In genomic region chr3:130901343-130901742, GRCm38 (mm10) we compare ENCODE assay signal across 12 mouse cellular contexts.
DNase-seq lines count a peak whose midpoint lies in the region; ATAC-seq and TF ChIP-seq lines count a peak whose summit lies in the region.
"Had no signal": no experiment of that assay in that cellular context is flagged by ENCODE, and none has a peak within 500 bp of the region (broad histone marks: within the 10 kb centered on the region; RNA-seq: fewer than 3 reads in every experiment).

No protein-coding gene starts in this region.

- H3K4me3 ChIP-seq in heart, embryonic 15.5 days: no peak overlapping the region
- no peak overlapping the region for H3K4me3 ChIP-seq in heart, adult 2 months
- H3K4me3 ChIP-seq in embryonic facial prominence, embryonic 13.5 days: no peak overlapping the region
- H3K4me3 ChIP-seq in thymus, adult 2 months (ENCODE audit: control insufficient read depth, insufficient read depth, low read length): peak overlapping the region; percentile 14; the same call in 1 of the 2 replicates
- no peak overlapping the region for H3K4me3 ChIP-seq in hindbrain, embryonic 14.5 days (replicated peaks; ENCODE audit: low read length)
- H3K4me3 ChIP-seq in kidney, embryonic 14.5 days (ENCODE audit: low read length): no peak overlapping the region
- H3K4me3 ChIP-seq: neural tube, embryonic 12.5 days had no signal

- H3K4me2 ChIP-seq in heart, embryonic 15.5 days: peak overlapping the region; percentile 54; the same call in 1 of the 2 replicates
- peak overlapping the region; percentile 44 for H3K4me2 ChIP-seq in embryonic facial prominence, embryonic 13.5 days
- H3K4me2 ChIP-seq in hindbrain, embryonic 14.5 days (replicated peaks): no peak overlapping the region
- H3K4me2 ChIP-seq in kidney, embryonic 14.5 days (replicated peaks; ENCODE audit: low read depth, low read length): no peak overlapping the region
- H3K4me2 ChIP-seq: midbrain, embryonic 11.5 days; neural tube, embryonic 12.5 days had no signal

- no peak for TF ChIP-seq POLR2A in heart, adult 2 months (IDR thresholded peaks at IDR 0.05; ENCODE audit: insufficient read depth, low read depth, low read length)
- peak; percentile 60; the same call in 1 of the 2 replicates for TF ChIP-seq POLR2A in thymus, adult 2 months (IDR thresholded peaks at IDR 0.05; ENCODE audit: control insufficient read depth, extremely low read depth, insufficient read depth, low read length, poor library complexity)

- H3K27me3 ChIP-seq in heart, embryonic 15.5 days: no peaks in the 10 kb centered on the region; the same call in 1 of the 2 replicates
- H3K27me3 ChIP-seq in heart, adult 2 months (ENCODE audit: control insufficient read depth, insufficient read depth, low read length): no peaks in the 10 kb centered on the region
- H3K27me3 ChIP-seq in embryonic facial prominence, embryonic 13.5 days: no peaks in the 10 kb centered on the region
- no peaks in the 10 kb centered on the region for H3K27me3 ChIP-seq in thymus, adult 2 months (ENCODE audit: control insufficient read depth, insufficient read depth, low read length)
- H3K27me3 ChIP-seq in hindbrain, embryonic 14.5 days (ENCODE audit: control insufficient read depth, insufficient read depth, low read length): no peaks in the 10 kb centered on the region
- no peaks in the 10 kb centered on the region for H3K27me3 ChIP-seq in kidney, embryonic 14.5 days (ENCODE audit: control insufficient read depth, insufficient read depth, low read length)
- H3K27me3 ChIP-seq: neural tube, embryonic 12.5 days had no signal

- TF ChIP-seq EP300 in heart, adult 2 months (IDR thresholded peaks at IDR 0.05; ENCODE audit: insufficient read depth, low read depth, low read length): no peak

- 52% methylated on average over 12 of the region's 12 CpGs for WGBS in heart, embryonic 15.5 days
- WGBS in heart, adult 2 months: 68% methylated on average over 12 of the region's 12 CpGs
- 29% methylated on average over 12 of the region's 12 CpGs for WGBS in embryonic facial prominence, embryonic 13.5 days
- 22% methylated on average over 12 of the region's 12 CpGs for WGBS in thymus, adult 2 months
- WGBS in hindbrain, embryonic 14.5 days: 90% methylated on average over 12 of the region's 12 CpGs
- 84% methylated on average over 12 of the region's 12 CpGs for WGBS in kidney, embryonic 14.5 days

- no peak for TF ChIP-seq CTCF in heart, adult 2 months (IDR thresholded peaks at IDR 0.05)
- TF ChIP-seq CTCF in thymus, adult 2 months (IDR thresholded peaks at IDR 0.05; ENCODE audit: borderline replicate concordance, control insufficient read depth, extremely low read depth, insufficient read depth, low read length, poor library complexity): no peak

- peaks cover 27% of the 10 kb centered on the region for H3K4me1 ChIP-seq in heart, embryonic 15.5 days (replicated peaks)
- H3K4me1 ChIP-seq in heart, adult 2 months (ENCODE audit: control insufficient read depth, insufficient read depth, low read length): no peaks in the 10 kb centered on the region; the same call in 1 of the 2 replicates
- peaks cover 36% of the 10 kb centered on the region for H3K4me1 ChIP-seq in embryonic facial prominence, embryonic 13.5 days
- peaks cover 61% of the 10 kb centered on the region for H3K4me1 ChIP-seq in thymus, adult 2 months (replicated peaks; ENCODE audit: control insufficient read depth, insufficient read depth, low read length)
- no peaks in the 10 kb centered on the region for H3K4me1 ChIP-seq in hindbrain, embryonic 14.5 days (replicated peaks; ENCODE audit: control insufficient read depth, insufficient read depth, low read length)
- no peaks in the 10 kb centered on the region for H3K4me1 ChIP-seq in kidney, embryonic 14.5 days (ENCODE audit: control insufficient read depth, insufficient read depth, low read length)
- H3K4me1 ChIP-seq: neural tube, embryonic 12.5 days had no signal

- no peak for DNase-seq in heart, adult 2 months
- DNase-seq in R1 (ENCODE audit: low read depth, low spot score): peak; percentile 17
- peak; percentile 78 for DNase-seq in thymus, adult 2 months
- DNase-seq in hindbrain, embryonic 14.5 days (ENCODE audit: low spot score): no peak
- DNase-seq in retina, postnatal 1 day: no peak
- DNase-seq: kidney, postnatal 10 days had no signal

- intact Hi-C loops in heart, adult 2 months (cut with DNase I): no loop called here

- no peaks in the 10 kb centered on the region for H3K36me3 ChIP-seq in heart, embryonic 15.5 days
- H3K36me3 ChIP-seq in heart, adult 2 months (ENCODE audit: control insufficient read depth, insufficient read depth, low read length): no peaks in the 10 kb centered on the region
- no peaks in the 10 kb centered on the region for H3K36me3 ChIP-seq in embryonic facial prominence, embryonic 13.5 days
- no peaks in the 10 kb centered on the region for H3K36me3 ChIP-seq in thymus, adult 2 months (ENCODE audit: control insufficient read depth, insufficient read depth, low read length)
- H3K36me3 ChIP-seq in hindbrain, embryonic 14.5 days (replicated peaks; ENCODE audit: control insufficient read depth, insufficient read depth): no peaks in the 10 kb centered on the region
- H3K36me3 ChIP-seq in kidney, embryonic 14.5 days (ENCODE audit: control insufficient read depth, insufficient read depth, low read length): no peaks in the 10 kb centered on the region
- H3K36me3 ChIP-seq: neural tube, embryonic 12.5 days had no signal

- no peaks in the 10 kb centered on the region for H3K79me2 ChIP-seq in heart, adult 2 months (replicated peaks; ENCODE audit: control insufficient read depth, insufficient read depth, low read length)

- 0 out of 2 replicates have a peak, but pooled peaks have one; percentile 25 for ATAC-seq in heart, embryonic 15.5 days (replicated peaks; ENCODE audit: insufficient number of reproducible peaks, insufficient read depth, low FRiP score, low read depth)
- ATAC-seq in embryonic facial prominence, embryonic 13.5 days (ENCODE audit: insufficient number of reproducible peaks, insufficient read depth, low FRiP score, low TSS enrichment, low read depth): 0 out of 2 replicates have a peak, but pooled peaks have one; percentile 56
- ATAC-seq in hindbrain, embryonic 14.5 days (ENCODE audit: low FRiP score): no peak
- no peak for ATAC-seq in kidney, embryonic 14.5 days (ENCODE audit: low FRiP score, low TSS enrichment)
- ATAC-seq: lung, postnatal 0 days had no signal

- H3K9ac ChIP-seq in heart, embryonic 15.5 days: no peak overlapping the region
- H3K9ac ChIP-seq in heart, adult 2 months (ENCODE audit: low read depth, low read length): no peak overlapping the region
- H3K9ac ChIP-seq in embryonic facial prominence, embryonic 13.5 days: no peak overlapping the region
- H3K9ac ChIP-seq in hindbrain, embryonic 14.5 days: no peak overlapping the region
- H3K9ac ChIP-seq in kidney, embryonic 14.5 days (ENCODE audit: low read depth, low read length): no peak overlapping the region
- H3K9ac ChIP-seq: neural tube, embryonic 12.5 days had no signal

- no peaks in the 10 kb centered on the region for H3K9me3 ChIP-seq in heart, embryonic 15.5 days (replicated peaks)
- H3K9me3 ChIP-seq in embryonic facial prominence, embryonic 13.5 days: no peaks in the 10 kb centered on the region
- H3K9me3 ChIP-seq in hindbrain, embryonic 14.5 days (ENCODE audit: control insufficient read depth, low read length): no peaks in the 10 kb centered on the region
- no peaks in the 10 kb centered on the region for H3K9me3 ChIP-seq in kidney, embryonic 14.5 days (ENCODE audit: control insufficient read depth, low read length)
- H3K9me3 ChIP-seq: neural tube, embryonic 12.5 days had no signal

- peak overlapping the region; percentile 67 for H3K27ac ChIP-seq in heart, embryonic 15.5 days
- H3K27ac ChIP-seq in heart, adult 2 months: no peak overlapping the region
- H3K27ac ChIP-seq in embryonic facial prominence, embryonic 13.5 days: peak overlapping the region; percentile 8; the same call in 1 of the 2 replicates
- H3K27ac ChIP-seq in thymus, adult 2 months (ENCODE audit: control insufficient read depth, insufficient read depth, low read length): peak overlapping the region; percentile 73
- H3K27ac ChIP-seq in hindbrain, embryonic 14.5 days: no peak overlapping the region
- H3K27ac ChIP-seq in kidney, embryonic 14.5 days (ENCODE audit: low read depth, low read length): no peak overlapping the region
- H3K27ac ChIP-seq: neural tube, embryonic 12.5 days had no signal

Comparison
In these comparisons a context has a peak if more than half of its experiments do, and no peak if none do; other contexts are left out.
1. H3K27ac ChIP-seq: peak in heart, embryonic 15.5 days (single experiment), embryonic facial prominence, embryonic 13.5 days (single experiment) and thymus, adult 2 months (single experiment); none in heart, adult 2 months (single experiment), hindbrain, embryonic 14.5 days (single experiment) and kidney, embryonic 14.5 days (single experiment).
2. ATAC-seq: peak in heart, embryonic 15.5 days (single experiment) and embryonic facial prominence, embryonic 13.5 days (single experiment); none in hindbrain, embryonic 14.5 days (single experiment) and kidney, embryonic 14.5 days (single experiment).
3. H3K4me2 ChIP-seq: peak in heart, embryonic 15.5 days (single experiment) and embryonic facial prominence, embryonic 13.5 days (single experiment); none in hindbrain, embryonic 14.5 days (single experiment) and kidney, embryonic 14.5 days (single experiment).
4. DNase-seq: peak in R1 (single experiment) and thymus, adult 2 months (single experiment); none in heart, adult 2 months (0 of 2), hindbrain, embryonic 14.5 days (single experiment) and retina, postnatal 1 day (single experiment).